Mouse (Mus musculus) adrenal gland, postnatal 36 days (tissue): ENCODE results near the gene Yipf2. TPM values are rescaled to one million over a fixed set of nuclear protein-coding genes. Genes with fewer than 3 reads are reported as not detected.
"Not testable (repeated sequence)": the region's sequence is repeated elsewhere in the genome, so short reads cannot be mapped to it uniquely, and the experiment has no call there.

Source experiments
- DNase-seq, 2 experiments: peaks; one replicate each; pipeline ENCODE4 v3.0.0; 2021; ENCODE audit warnings: mixed read lengths in 1 of 2
- microRNA-seq: library from miRNA; unstranded; fragments of <30 nt; microRNA quantifications from one replicate; pipeline ENCODE4 v1.2.0, GENCODE M21; 2021
- total RNA-seq, 2 experiments: library from RNA; stranded (reverse); gene quantifications; 2 replicates each; pipeline ENCODE4 v1.2.3; 2021

Yipf2 gene
- total RNA-seq, 2 experiments from 2014 or later, result 23.3 to 39.1 TPM

- DNase-seq, result peak; percentile 58 to 62
Observed at GRCm38 (mm10) chr9:21558366-21558765, 34.3 kb downstream of the Yipf2 start.

- DNase-seq, result no peak
Observed at GRCm38 (mm10) chr9:21557556-21557955, 35.1 kb downstream of the Yipf2 start.

GRCm38 (mm10) chr9:21556996-21557395, 35.6 kb downstream of the Yipf2 start:
- no peak for DNase-seq

GRCm38 (mm10) chr9:21555198-21555742, 37.4 kb downstream of the Yipf2 start:
- no peak for DNase-seq

- no peak for DNase-seq
Observed at GRCm38 (mm10) chr9:21553607-21554273, 38.9 kb downstream of the Yipf2 start.

- peak in 1 of 2 experiments; percentile 27 for DNase-seq
Observed at GRCm38 (mm10) chr9:21551049-21551448, 41.6 kb downstream of the Yipf2 start.

- peak; percentile 55 to 70 for DNase-seq
Observed at GRCm38 (mm10) chr9:21547075-21547941, 45.3 kb downstream of the Yipf2 start.

GRCm38 (mm10) chr9:21546789-21547074, 45.9 kb downstream of the Yipf2 start, which contains the start of gene Carm1:
Gene Carm1, plus strand, starts transcription at chr9:21546894.
- no peak for DNase-seq

GRCm38 (mm10) chr9:21545916-21546788, 46.5 kb downstream of the Yipf2 start:
- peak; percentile 100 for DNase-seq

- no peak for DNase-seq
Observed at GRCm38 (mm10) chr9:21545351-21545915, 47.2 kb downstream of the Yipf2 start.

GRCm38 (mm10) chr9:21542001-21542400, 50.6 kb downstream of the Yipf2 start:
- not testable (repeated sequence) for DNase-seq

- DNase-seq, result no peak
Observed at GRCm38 (mm10) chr9:21539981-21540753, 52.5 kb downstream of the Yipf2 start.

Small RNAs within 50 kb of the gene (microRNA-seq; reads per million reads assigned to microRNA genes)
- gene Mir1946b, result not detected

Other genes with a start within 250 kb of the Yipf2 start
- gene Ilf3, start 225.0 kb downstream of the Yipf2 start, total RNA-seq, result 10 to 100 TPM; 52.6 to 66.1 TPM
- gene Qtrt1, start 181.0 kb downstream of the Yipf2 start, total RNA-seq, result 10 to 100 TPM; 13.6 to 17.7 TPM
- 100 to 1,000 TPM in 1 of 2 experiments, 10 to 100 TPM in 1; 99.8 to 102 TPM for gene Dnm2, start 167.9 kb downstream of the Yipf2 start, total RNA-seq
- gene Tmed1, start 82.6 kb downstream of the Yipf2 start, total RNA-seq, result 10 to 100 TPM; 30.3 to 39.1 TPM
- 1 to 10 TPM; 1.5 to 2.9 TPM for gene AB124611, start 66.7 kb downstream of the Yipf2 start, total RNA-seq
- 10 to 100 TPM; 42.2 to 45.0 TPM for gene Carm1, start 45.9 kb downstream of the Yipf2 start, total RNA-seq
- 10 to 100 TPM; 57.4 to 68.8 TPM for gene Timm29, start 106 bp downstream of the Yipf2 start, total RNA-seq
- 10 to 100 TPM; 74.6 to 80.8 TPM for gene Smarca4, start 23.3 kb upstream of the Yipf2 start, total RNA-seq
- 100 to 1,000 TPM; 119 to 184 TPM for gene Ldlr, start 130.7 kb upstream of the Yipf2 start, total RNA-seq
- 1 to 10 TPM; 2.3 to 3.9 TPM for gene Spc24, start 167.5 kb upstream of the Yipf2 start, total RNA-seq
- gene Kank2, start 205.9 kb upstream of the Yipf2 start, total RNA-seq, result 10 to 100 TPM; 31.2 to 38.3 TPM
- gene Angptl8, start 242.7 kb upstream of the Yipf2 start, total RNA-seq, result 1 to 10 TPM; 7.5 to 8.7 TPM